Mouse (Mus musculus): Measurements from ENCODE around the gene Mfsd4b1. TPM values are rescaled to one million over a fixed set of nuclear protein-coding genes. Genes with fewer than 3 reads are reported as not detected.

Mfsd4b1 gene
- polyA plus RNA-seq (2017; shearing (Covaris generic)) = not detected

GRCm38 (mm10) chr10:40024554-40025428, at the start of gene Mfsd4b1:
Gene Mfsd4b1 (minus strand): TSS chr10:40025268.

GRCm38 (mm10) chr10:39986466-39986865, 38.6 kb downstream of the Mfsd4b1 start, which contains the start of gene Mfsd4b5:
Gene Mfsd4b5 (minus strand): TSS chr10:39986646.

GRCm38 (mm10) chr10:39959761-39960440, 65.2 kb downstream of the Mfsd4b1 start, which contains the start of gene Mfsd4b3:
Gene Mfsd4b3 (minus strand): TSS chr10:39960153.

Other genes starting within 250 kb of the Mfsd4b1 start
- gene Mfsd4b4, start 126.0 kb downstream of the Mfsd4b1 start, polyA plus RNA-seq (2017; shearing (Covaris generic)) = 3.2 TPM
- gene Mfsd4b2, start 98.3 kb downstream of the Mfsd4b1 start, polyA plus RNA-seq (2017; shearing (Covaris generic)) = not detected
- not detected for gene Mfsd4b3, start 65.1 kb downstream of the Mfsd4b1 start, polyA plus RNA-seq (2017; shearing (Covaris generic))
- gene Mfsd4b5, start 38.6 kb downstream of the Mfsd4b1 start, polyA plus RNA-seq (2017; shearing (Covaris generic)) = 0.29 TPM
- 1.4 TPM for gene Slc16a10, start 117.0 kb upstream of the Mfsd4b1 start, polyA plus RNA-seq (2017; shearing (Covaris generic))
- 33.4 TPM for gene Rpf2, start 221.8 kb upstream of the Mfsd4b1 start, polyA plus RNA-seq (2017; shearing (Covaris generic))
- gene Gtf3c6, start 232.8 kb upstream of the Mfsd4b1 start, polyA plus RNA-seq (2017; shearing (Covaris generic)) = 51.2 TPM

Measured in effector memory CD4-positive, alpha-beta T cell, adult 7 months (primary cell).